Mouse (Mus musculus): ENCODE data around the gene Ryk. TPM values are rescaled to one million over a fixed set of nuclear protein-coding genes. Genes with fewer than 3 reads are reported as not detected.

Gene Ryk
- polyA plus RNA-seq (2012; ENCODE audit: low replicate concordance), result 7.0 and 30.1 TPM in 2 replicates

GRCm38 (mm10) chr9:102834742-102835591, at the start of gene Ryk:
Ryk (plus strand) TSS chr9:102834917.

Other genes starting within 250 kb of the Ryk start
- 6.9 and 8.3 TPM in 2 replicates for gene Anapc13, start 208.6 kb upstream of the Ryk start, polyA plus RNA-seq (2012; ENCODE audit: low replicate concordance)
- 24.6 and 42.7 TPM in 2 replicates for gene Cep63, start 208.4 kb upstream of the Ryk start, polyA plus RNA-seq (2012; ENCODE audit: low replicate concordance)
- gene Amotl2, start 118.2 kb upstream of the Ryk start, polyA plus RNA-seq (2012; ENCODE audit: low replicate concordance), result 0.98 and 2.0 TPM in 2 replicates
- gene Slco2a1, start 153.8 kb downstream of the Ryk start, polyA plus RNA-seq (2012; ENCODE audit: low replicate concordance), result 2.5 and 7.1 TPM in 2 replicates